Mouse (Mus musculus): ENCODE results near the gene Foxa1. TPM values are rescaled to one million over a fixed set of nuclear protein-coding genes. Genes with fewer than 3 reads are reported as not detected.

Gene Foxa1
- polyA plus RNA-seq, 1 experiment = not detected

DNA sequence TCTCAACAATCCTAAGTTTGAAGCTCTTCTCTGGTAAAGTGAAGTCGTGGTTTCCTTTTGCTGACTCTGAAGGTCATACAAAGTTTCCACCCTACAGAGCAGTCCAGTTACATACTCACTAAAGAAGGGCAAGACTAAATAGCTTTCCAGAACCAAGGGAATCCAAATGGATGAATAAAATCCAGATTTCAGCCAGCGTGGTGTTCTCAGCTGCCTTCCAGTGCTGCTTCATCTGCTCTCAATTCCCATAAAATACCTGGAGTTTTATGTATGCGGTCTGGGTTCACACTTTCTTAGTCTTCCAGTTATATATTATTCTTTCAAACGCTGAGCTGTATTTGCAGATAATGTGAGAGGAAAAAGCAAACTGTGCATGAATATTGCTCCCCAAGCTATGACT lies 35.6 kb downstream of the Foxa1 start:
- WGBS = 90% methylated on average over 4 of the region's 4 CpGs
- no peak overlapping the region for H3K4me3 ChIP-seq (ENCODE audit: insufficient read depth, low read depth, low read length)
- H3K27ac ChIP-seq (ENCODE audit: insufficient read depth, low read depth, low read length) = no peak overlapping the region
- no peaks in the 10 kb centered on the region for H3K4me1 ChIP-seq (ENCODE audit: control insufficient read depth, insufficient read depth, low read length)
- no peak for TF ChIP-seq CTCF (IDR thresholded peaks at IDR 0.05; ENCODE audit: insufficient read depth, low read depth, low read length)
- TF ChIP-seq POLR2A (IDR thresholded peaks at IDR 0.05; ENCODE audit: insufficient read depth, low read depth, low read length) = no peak

DNA sequence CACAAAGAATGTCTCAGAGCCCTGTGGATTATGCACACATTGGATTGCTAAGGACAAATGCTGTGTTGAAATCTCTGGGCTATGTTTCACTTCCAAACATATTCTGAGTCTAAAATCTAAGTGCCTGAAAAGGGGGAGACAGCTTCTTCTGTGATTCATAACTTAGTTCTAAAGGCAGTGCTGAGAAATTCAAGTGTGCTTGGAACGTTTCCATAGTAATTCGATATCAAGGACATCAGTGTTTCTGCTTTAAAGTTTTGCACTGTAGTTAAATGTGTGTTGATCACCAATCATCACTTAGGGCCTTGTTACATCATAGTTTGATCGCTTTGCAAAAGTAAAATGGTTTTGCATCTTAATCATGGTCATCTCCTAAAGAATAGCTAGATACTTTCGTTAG lies 37.0 kb downstream of the Foxa1 start:
- no peak for TF ChIP-seq POLR2A (IDR thresholded peaks at IDR 0.05; ENCODE audit: insufficient read depth, low read depth, low read length)
- TF ChIP-seq CTCF (IDR thresholded peaks at IDR 0.05; ENCODE audit: insufficient read depth, low read depth, low read length) = no peak
- H3K4me1 ChIP-seq (ENCODE audit: control insufficient read depth, insufficient read depth, low read length) = no peaks in the 10 kb centered on the region
- 76% methylated on average over 4 of the region's 4 CpGs for WGBS
- no peak overlapping the region for H3K27ac ChIP-seq (ENCODE audit: insufficient read depth, low read depth, low read length)
- H3K4me3 ChIP-seq (ENCODE audit: insufficient read depth, low read depth, low read length) = no peak overlapping the region

DNA sequence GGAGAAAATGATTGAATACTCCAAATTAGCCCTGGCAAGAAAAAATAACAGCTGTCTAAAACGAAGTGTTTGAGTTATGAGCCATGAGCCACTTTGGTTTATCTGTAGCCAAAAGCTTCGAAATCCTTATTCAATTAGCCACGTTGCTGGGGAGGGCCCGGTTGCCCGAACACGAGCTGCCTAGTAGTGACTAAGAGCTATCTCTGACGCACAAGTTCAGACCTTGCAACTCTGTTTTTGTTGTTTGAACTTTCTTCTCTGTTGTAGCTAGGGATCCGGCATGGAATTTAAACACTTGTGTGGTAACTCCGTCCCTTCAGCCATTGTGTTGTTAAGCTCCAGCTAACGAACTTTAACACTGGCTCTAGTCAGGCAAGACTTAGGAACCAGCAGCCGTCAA lies 37.8 kb downstream of the Foxa1 start:
- 29% methylated on average over 11 of the region's 11 CpGs for WGBS
- no peak overlapping the region for H3K27ac ChIP-seq (ENCODE audit: insufficient read depth, low read depth, low read length)
- TF ChIP-seq CTCF (IDR thresholded peaks at IDR 0.05; ENCODE audit: insufficient read depth, low read depth, low read length) (no peak), POLR2A (IDR thresholded peaks at IDR 0.05; ENCODE audit: insufficient read depth, low read depth, low read length) (no peak)
- H3K4me1 ChIP-seq (ENCODE audit: control insufficient read depth, insufficient read depth, low read length) = no peaks in the 10 kb centered on the region
- H3K4me3 ChIP-seq (ENCODE audit: insufficient read depth, low read depth, low read length) = no peak overlapping the region

DNA sequence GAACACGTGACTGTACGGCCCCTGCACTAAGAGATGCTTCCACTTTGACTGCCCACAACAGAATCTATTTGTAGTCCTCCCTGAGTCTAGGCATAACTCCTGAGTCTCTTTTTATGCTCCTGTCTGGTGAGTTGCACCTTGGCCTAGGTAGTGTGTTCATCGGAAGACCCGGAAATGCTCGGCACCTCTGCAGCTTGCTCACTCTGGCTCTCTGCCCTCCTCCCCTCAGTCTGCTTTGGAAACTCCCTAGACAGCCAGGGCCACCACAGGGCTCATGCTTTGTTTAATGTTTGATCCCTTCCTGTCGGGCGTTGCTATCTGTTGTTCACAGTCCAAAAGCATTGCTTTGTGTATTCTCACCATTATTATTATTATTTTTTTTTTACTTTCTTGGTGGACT lies 41.4 kb downstream of the Foxa1 start:
- Histone ChIP-seq H3K4me1 (ENCODE audit: control insufficient read depth, insufficient read depth, low read length) (no peaks in the 10 kb centered on the region), H3K4me3 (ENCODE audit: insufficient read depth, low read depth, low read length) (no peak overlapping the region), H3K27ac (ENCODE audit: insufficient read depth, low read depth, low read length) (no peak overlapping the region)
- 70% methylated on average over 7 of the region's 7 CpGs for WGBS
- TF ChIP-seq CTCF (IDR thresholded peaks at IDR 0.05; ENCODE audit: insufficient read depth, low read depth, low read length) (no peak), POLR2A (IDR thresholded peaks at IDR 0.05; ENCODE audit: insufficient read depth, low read depth, low read length) (no peak)

DNA sequence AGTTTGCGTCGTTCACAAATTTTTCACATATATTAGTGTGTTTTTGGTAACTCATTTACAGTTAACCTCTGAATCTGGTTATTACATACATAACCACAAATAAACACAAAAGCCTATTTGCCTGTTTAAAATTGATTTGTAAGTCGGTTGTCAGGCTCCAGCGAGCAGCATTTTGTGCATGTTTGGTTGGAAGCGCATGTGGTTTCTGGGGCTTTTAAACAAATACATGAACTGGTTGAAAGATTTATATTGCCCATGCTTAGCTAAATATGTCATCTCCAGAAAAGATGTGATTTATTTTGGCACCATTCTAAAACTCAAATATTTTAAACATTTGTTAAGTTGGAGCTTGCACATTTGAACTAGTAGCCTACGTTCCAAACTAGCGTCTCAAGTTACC lies 46.5 kb downstream of the Foxa1 start:
- no peak overlapping the region for H3K4me3 ChIP-seq (ENCODE audit: insufficient read depth, low read depth, low read length)
- no peaks in the 10 kb centered on the region for H3K4me1 ChIP-seq (ENCODE audit: control insufficient read depth, insufficient read depth, low read length)
- WGBS = 89% methylated on average over 7 of the region's 7 CpGs
- no peak for TF ChIP-seq CTCF (IDR thresholded peaks at IDR 0.05; ENCODE audit: insufficient read depth, low read depth, low read length)
- no peak for TF ChIP-seq POLR2A (IDR thresholded peaks at IDR 0.05; ENCODE audit: insufficient read depth, low read depth, low read length)
- H3K27ac ChIP-seq (ENCODE audit: insufficient read depth, low read depth, low read length) = no peak overlapping the region

DNA sequence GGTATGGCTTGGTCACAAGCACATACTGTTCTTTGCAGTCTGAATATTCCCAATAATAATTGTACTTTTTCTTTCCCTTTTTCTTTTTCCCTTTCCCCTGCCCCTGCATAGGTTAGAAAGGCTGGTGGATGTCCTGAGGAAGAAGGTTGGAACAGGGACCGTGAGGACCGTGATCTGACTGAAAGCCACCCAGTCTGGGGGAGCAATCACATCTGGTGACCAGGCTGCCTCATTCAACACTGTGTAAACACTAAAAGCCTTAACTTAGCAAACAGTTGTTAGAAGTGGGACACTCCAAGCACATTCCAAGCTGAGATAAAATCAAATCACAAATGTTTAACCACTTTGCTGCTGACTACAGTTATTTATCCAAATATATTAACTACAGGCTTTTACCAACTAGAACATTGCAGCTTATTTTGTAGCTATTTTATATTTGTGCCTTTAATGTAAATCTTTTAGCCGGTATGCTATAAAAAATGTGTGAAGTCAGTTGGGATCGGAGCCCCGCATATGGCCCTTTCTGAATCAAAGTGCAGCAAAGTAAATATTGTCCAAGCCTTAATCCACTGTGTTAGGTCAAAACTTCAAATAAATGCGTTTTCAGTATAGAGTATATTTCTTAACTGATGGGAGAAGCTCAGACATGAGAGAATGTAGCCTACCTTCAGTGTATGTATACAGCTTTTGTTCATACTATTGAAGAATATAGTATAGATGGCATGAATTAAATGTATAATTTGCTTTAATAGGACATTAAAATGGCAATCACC lies 50.2 kb downstream of the Foxa1 start:
- no peak overlapping the region for H3K4me3 ChIP-seq (ENCODE audit: insufficient read depth, low read depth, low read length)
- TF ChIP-seq POLR2A (IDR thresholded peaks at IDR 0.05; ENCODE audit: insufficient read depth, low read depth, low read length) = no peak
- no peak for TF ChIP-seq CTCF (IDR thresholded peaks at IDR 0.05; ENCODE audit: insufficient read depth, low read depth, low read length)
- WGBS = 86% methylated on average over 6 of the region's 6 CpGs

More for the DNA sequence above, 50.2 kb downstream of the Foxa1 start:
- no peak overlapping the region for H3K27ac ChIP-seq (ENCODE audit: insufficient read depth, low read depth, low read length)
- H3K4me1 ChIP-seq (ENCODE audit: control insufficient read depth, insufficient read depth, low read length) = no peaks in the 10 kb centered on the region

Other genes starting within 250 kb of the Foxa1 start
- not detected in 2 replicates for gene Ttc6, start 17.2 kb upstream of the Foxa1 start, polyA plus RNA-seq (2012; ENCODE audit: insufficient read depth, insufficient read length, low replicate concordance, missing spikeins)